Mouse (Mus musculus) megakaryocyte, embryonic 14.5 days (primary cell): ENCODE data around the gene Tab1.

Source experiments
- FLI1 ChIP-seq: IDR thresholded peaks from 2 replicates; pipeline ENCODE4 v1.6.1; 2012; ENCODE audit warnings: low read length, inconsistent platforms, mixed read lengths
- GATA1 ChIP-seq: IDR thresholded peaks from 3 replicates; pipeline ENCODE4 v1.6.1; 2012; ENCODE audit warnings: mixed read lengths, low read length, inconsistent platforms, borderline replicate concordance

- no peak for TF ChIP-seq GATA1
- no peak for TF ChIP-seq FLI1
Observed at GRCm38 (mm10) chr15:80181561-80181960, 48.6 kb downstream of the Tab1 start.
